Mouse (Mus musculus): ENCODE data around the gene Gigyf2. TPM values are rescaled to one million over a fixed set of nuclear protein-coding genes. Genes with fewer than 3 reads are reported as not detected.

Gigyf2 gene
- polyA plus RNA-seq, 1 experiment, result 10.4 TPM

DNA sequence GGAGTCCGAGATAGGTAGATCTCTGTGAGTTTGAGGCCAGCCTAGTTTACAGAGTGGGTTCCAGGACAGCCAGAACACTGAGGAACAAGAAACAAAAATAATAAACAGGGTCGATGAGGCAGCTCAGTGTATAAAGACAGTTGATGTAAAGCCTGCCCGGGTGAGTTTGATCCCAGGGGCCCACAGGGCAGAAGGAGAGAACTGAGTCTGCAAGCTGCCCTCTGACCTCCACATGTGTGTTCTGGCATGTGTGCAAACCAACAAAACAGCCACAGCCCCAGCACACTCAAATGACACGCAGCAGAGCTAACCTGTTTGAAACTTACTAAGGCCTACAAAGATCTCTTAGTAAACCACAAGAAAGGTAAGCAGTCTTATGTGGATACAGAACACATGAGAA, 31.8 kb upstream of the Gigyf2 start:
- Histone ChIP-seq H3K4me3 (replicated peaks) (no peak overlapping the region), H3K27me3 (replicated peaks) (peaks cover 54% of the 10 kb centered on the region), H3K36me3 (replicated peaks; ENCODE audit: low read length) (no peaks in the 10 kb centered on the region), H3K4me1 (no peaks in the 10 kb centered on the region), H3K9me3 (no peaks in the 10 kb centered on the region)
- no peak for TF ChIP-seq FLI1 (IDR thresholded peaks at IDR 0.05; ENCODE audit: low read length)
- no peak for TF ChIP-seq GATA1 (IDR thresholded peaks at IDR 0.05; ENCODE audit: borderline replicate concordance, low read length)

DNA sequence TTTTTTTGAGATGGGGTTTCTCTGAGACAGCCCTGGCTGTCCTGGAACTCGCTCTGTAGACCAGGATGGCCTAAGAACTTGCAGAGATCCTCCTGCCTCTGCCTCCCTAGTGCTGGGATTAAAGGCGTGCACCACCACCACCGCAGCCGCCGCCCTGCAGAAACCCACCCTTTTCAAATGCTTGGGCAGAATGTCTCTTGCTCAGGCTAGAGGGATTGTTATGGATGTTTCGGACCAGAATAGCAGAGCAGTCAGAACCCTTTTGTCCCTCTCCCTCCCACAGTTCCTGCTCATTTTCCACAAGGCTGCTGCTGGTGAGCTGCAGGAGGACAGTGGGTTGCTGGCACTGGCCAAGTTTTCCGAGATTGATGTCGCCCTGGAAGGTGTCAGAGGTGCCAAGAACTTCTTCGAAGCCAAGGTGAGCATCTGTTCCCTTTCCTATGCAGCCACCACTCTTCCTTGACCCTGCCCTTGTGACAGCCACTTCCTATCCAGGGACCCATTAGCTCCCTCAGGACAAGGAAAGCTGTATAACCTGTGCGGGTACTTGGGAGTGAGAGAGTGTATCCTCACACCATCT, 29.4 kb upstream of the Gigyf2 start:
- no peaks in the 10 kb centered on the region for H3K9me3 ChIP-seq
- H3K27me3 ChIP-seq (replicated peaks), result peaks cover 50% of the 10 kb centered on the region
- H3K36me3 ChIP-seq (replicated peaks; ENCODE audit: low read length), result no peaks in the 10 kb centered on the region
- H3K4me1 ChIP-seq, result no peaks in the 10 kb centered on the region
- no peak overlapping the region for H3K4me3 ChIP-seq (replicated peaks)
- TF ChIP-seq GATA1 (IDR thresholded peaks at IDR 0.05; ENCODE audit: borderline replicate concordance, low read length), result no peak
- TF ChIP-seq FLI1 (IDR thresholded peaks at IDR 0.05; ENCODE audit: low read length), result no peak

DNA sequence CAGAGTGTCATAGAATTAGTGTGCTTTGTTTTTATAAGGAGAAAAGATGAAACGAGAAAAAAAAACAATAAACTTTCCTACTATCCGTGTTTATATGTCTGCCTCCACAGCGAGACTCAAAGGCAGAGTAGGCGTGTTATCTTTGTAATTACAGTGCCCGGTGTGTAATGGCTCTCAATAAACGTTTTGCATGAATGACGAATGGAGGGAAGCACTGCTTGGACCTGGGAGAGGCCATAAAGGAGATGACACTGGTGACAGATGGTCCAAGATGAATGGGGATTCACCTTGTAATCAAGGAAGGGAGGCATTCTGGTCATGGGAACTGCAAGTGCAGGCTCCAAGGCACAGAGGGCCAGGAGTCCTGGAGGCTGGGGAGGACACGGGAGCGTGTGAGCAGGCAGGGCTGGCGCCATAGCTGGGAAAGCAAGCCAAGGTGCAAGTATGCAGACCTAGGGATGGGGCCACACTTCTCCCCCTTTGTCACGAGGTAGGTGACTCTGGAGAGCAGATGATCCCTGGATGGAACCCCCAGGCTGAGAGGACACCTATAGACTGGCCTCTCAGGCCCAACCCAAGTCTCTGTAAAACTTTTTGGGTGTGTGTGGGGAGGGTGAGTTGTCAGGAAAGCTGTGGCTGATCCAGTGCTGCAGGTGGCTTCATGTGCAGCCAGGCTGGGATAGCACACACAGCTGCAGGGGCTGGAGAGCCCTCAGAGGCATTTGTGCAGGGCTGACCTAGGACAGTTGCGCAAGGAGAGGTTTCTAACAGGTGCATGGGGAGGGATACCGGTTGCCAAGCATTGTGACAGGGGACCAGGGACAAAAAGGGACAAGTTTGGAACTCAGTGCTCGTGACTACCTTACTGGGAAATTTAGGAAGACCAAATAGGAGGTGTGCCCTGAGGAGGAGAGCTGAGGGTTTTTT, 26.2 kb upstream of the Gigyf2 start:
- Histone ChIP-seq H3K36me3 (replicated peaks; ENCODE audit: low read length) (no peaks in the 10 kb centered on the region), H3K9me3 (no peaks in the 10 kb centered on the region), H3K27me3 (replicated peaks) (peaks cover 52% of the 10 kb centered on the region), H3K4me1 (no peaks in the 10 kb centered on the region), H3K4me3 (replicated peaks) (no peak overlapping the region)
- TF ChIP-seq FLI1 (IDR thresholded peaks at IDR 0.05; ENCODE audit: low read length) (no peak), GATA1 (IDR thresholded peaks at IDR 0.05; ENCODE audit: borderline replicate concordance, low read length) (no peak)

DNA sequence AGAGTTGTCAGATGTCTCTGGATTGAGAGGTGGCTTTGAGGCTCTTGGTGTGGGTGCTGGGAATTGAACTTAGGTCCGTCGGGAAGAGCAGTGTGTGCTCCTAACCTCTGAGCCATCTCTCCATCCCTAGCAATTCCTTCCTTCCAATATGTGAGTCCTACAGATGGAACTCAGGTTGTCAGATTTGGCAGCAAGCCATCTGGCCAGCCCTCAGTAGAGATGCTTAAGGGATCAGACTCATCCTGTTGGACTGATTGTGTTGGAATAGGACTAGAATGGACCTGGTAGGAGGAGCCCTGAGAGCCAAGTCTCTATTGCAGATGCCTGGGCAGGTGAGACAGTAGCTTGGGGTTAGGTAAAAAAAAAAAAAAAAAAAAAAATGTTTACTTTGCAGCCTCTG, 24.8 kb upstream of the Gigyf2 start:
- H3K27me3 ChIP-seq (replicated peaks), result peaks cover 54% of the 10 kb centered on the region
- H3K9me3 ChIP-seq, result no peaks in the 10 kb centered on the region
- H3K4me3 ChIP-seq (replicated peaks), result no peak overlapping the region
- H3K36me3 ChIP-seq (replicated peaks; ENCODE audit: low read length), result no peaks in the 10 kb centered on the region
- H3K4me1 ChIP-seq, result no peaks in the 10 kb centered on the region
- TF ChIP-seq GATA1 (IDR thresholded peaks at IDR 0.05; ENCODE audit: borderline replicate concordance, low read length) (no peak), FLI1 (IDR thresholded peaks at IDR 0.05; ENCODE audit: low read length) (no peak)

DNA sequence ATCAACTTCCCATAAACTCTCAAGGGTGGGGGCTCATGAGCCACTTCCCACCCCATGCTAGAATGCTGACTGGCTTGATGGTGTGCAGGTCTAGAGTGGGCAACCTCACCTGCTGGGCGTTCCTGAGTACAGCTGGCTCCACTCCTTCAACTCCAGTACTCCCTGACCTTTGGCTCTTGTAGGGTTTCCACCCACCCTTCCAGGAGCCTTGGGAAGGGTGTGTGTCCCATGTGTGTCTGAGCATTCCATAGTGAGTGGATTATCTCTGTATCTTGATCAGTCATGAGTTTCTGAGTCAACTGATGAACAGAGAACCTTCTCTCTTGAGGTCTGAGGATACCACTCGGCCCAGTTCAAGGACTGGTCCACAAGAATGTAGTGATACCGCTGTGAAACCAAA, 17.8 kb upstream of the Gigyf2 start:
- Histone ChIP-seq H3K36me3 (replicated peaks; ENCODE audit: low read length) (no peaks in the 10 kb centered on the region), H3K9me3 (no peaks in the 10 kb centered on the region), H3K4me3 (replicated peaks) (no peak overlapping the region), H3K27me3 (replicated peaks) (peaks cover 45% of the 10 kb centered on the region), H3K4me1 (no peaks in the 10 kb centered on the region)
- TF ChIP-seq GATA1 (IDR thresholded peaks at IDR 0.05; ENCODE audit: borderline replicate concordance, low read length) (no peak), FLI1 (IDR thresholded peaks at IDR 0.05; ENCODE audit: low read length) (no peak)

DNA sequence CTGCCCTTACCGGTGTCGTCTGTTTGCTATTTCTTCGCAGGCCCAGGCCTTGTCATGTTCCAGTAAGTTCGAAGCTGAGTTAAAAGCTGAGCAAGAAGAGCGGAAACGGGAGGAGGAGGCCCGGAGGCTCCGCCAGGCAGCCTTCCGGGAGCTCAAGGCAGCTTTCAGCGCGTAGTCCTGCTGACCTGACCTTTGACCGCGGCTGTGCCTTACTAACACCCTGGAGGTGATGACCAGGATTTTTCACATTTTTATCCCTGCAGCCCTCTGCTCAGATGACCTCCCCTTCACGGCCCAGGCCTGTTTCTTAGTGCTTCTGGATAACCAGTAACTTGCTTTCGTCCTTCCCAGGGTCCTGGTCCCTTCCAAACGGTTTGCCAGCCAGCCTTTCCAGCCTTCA, 17.2 kb upstream of the Gigyf2 start:
- no peaks in the 10 kb centered on the region for H3K9me3 ChIP-seq
- no peaks in the 10 kb centered on the region for H3K36me3 ChIP-seq (replicated peaks; ENCODE audit: low read length)
- H3K4me3 ChIP-seq (replicated peaks), result no peak overlapping the region
- H3K4me1 ChIP-seq, result no peaks in the 10 kb centered on the region
- no peak for TF ChIP-seq FLI1 (IDR thresholded peaks at IDR 0.05; ENCODE audit: low read length)
- TF ChIP-seq GATA1 (IDR thresholded peaks at IDR 0.05; ENCODE audit: borderline replicate concordance, low read length), result no peak
- peaks cover 38% of the 10 kb centered on the region for H3K27me3 ChIP-seq (replicated peaks)

DNA sequence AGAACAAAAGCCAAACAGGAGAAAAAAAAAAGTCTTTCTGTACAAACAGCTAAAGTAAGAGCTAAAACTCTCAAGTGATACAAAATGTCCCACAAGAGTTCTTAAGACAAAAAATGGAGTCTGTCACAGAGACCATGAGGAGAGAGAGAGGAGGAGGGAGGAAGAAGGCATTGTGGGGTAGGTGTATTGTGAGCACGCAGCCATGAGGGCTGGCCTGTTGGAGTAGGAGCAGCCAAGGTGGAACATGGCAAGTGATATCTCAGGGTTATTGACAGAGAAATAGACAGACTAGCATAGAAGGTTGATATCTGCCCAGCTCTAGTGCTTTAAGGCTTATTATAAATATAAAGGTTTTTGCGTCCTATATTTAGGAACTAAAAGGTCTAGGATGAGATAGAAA, 14.1 kb upstream of the Gigyf2 start:
- no peaks in the 10 kb centered on the region for H3K36me3 ChIP-seq (replicated peaks; ENCODE audit: low read length)
- H3K4me1 ChIP-seq, result no peaks in the 10 kb centered on the region
- H3K4me3 ChIP-seq (replicated peaks), result no peak overlapping the region
- H3K27me3 ChIP-seq (replicated peaks), result peaks cover 18% of the 10 kb centered on the region
- no peaks in the 10 kb centered on the region for H3K9me3 ChIP-seq
- TF ChIP-seq FLI1 (IDR thresholded peaks at IDR 0.05; ENCODE audit: low read length) (no peak), GATA1 (IDR thresholded peaks at IDR 0.05; ENCODE audit: borderline replicate concordance, low read length) (no peak)

DNA sequence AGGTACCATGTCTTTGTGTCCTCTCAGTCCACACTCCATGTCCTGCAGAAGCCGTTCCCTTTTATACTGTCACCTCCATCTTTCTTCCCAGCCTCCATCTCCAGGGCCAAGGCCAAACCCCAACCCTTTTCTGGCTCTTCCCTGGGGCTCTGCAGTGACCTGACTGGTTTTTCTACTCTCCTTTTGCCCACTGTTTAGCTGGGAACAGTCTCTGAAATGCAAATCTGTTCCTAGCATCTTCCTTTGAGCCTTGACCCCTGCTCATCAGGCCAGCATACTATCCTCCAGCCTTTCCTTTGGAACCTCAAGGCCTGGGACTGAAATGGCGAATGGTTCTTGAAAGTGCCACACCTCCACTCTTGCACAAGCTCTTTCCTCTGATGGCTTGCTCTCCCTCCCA, 13.7 kb upstream of the Gigyf2 start:
- TF ChIP-seq GATA1 (IDR thresholded peaks at IDR 0.05; ENCODE audit: borderline replicate concordance, low read length) (no peak), FLI1 (IDR thresholded peaks at IDR 0.05; ENCODE audit: low read length) (no peak)
- Histone ChIP-seq H3K4me3 (replicated peaks) (no peak overlapping the region), H3K27me3 (replicated peaks) (peaks cover 16% of the 10 kb centered on the region), H3K36me3 (replicated peaks; ENCODE audit: low read length) (no peaks in the 10 kb centered on the region), H3K4me1 (no peaks in the 10 kb centered on the region), H3K9me3 (no peaks in the 10 kb centered on the region)

DNA sequence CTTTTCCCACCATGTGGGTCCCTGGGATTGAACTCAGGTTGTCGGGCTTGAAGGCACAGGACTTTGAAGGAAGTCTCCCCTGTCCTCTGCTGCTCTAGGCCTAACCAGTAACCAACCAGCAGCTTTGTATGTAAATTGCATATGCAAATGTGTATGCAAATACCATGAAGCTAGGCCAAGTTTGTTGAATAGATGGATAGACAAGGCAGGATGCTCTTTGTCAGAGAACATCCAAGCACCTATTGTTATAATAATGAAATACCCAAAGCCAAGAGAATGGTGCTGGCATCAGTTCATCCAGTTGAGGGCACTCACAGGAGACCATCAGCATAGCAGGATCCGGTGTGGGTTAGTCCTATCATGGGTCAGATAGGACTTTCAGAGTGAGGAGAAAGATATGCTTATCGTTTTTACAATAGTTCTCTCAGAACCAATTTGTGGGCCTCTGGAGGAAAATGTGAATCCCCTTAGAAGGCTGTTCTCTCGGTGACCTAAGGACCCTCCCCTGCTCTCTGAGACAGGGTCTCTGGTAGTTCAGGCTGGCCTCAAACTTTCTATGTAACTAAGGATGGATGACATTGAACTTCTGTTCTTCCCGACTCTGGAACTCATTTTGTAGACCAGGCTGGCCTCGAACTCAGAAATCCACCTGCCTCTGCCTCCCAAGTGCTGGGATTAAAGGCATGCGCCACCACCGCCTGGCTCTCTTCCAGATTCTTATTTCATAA, 12.8 kb upstream of the Gigyf2 start:
- Histone ChIP-seq H3K9me3 (peaks cover 6% of the 10 kb centered on the region), H3K4me1 (no peaks in the 10 kb centered on the region), H3K4me3 (replicated peaks) (no peak overlapping the region), H3K27me3 (replicated peaks) (peaks cover 13% of the 10 kb centered on the region), H3K36me3 (replicated peaks; ENCODE audit: low read length) (no peaks in the 10 kb centered on the region)
- TF ChIP-seq GATA1 (IDR thresholded peaks at IDR 0.05; ENCODE audit: borderline replicate concordance, low read length) (no peak), FLI1 (IDR thresholded peaks at IDR 0.05; ENCODE audit: low read length) (no peak)

DNA sequence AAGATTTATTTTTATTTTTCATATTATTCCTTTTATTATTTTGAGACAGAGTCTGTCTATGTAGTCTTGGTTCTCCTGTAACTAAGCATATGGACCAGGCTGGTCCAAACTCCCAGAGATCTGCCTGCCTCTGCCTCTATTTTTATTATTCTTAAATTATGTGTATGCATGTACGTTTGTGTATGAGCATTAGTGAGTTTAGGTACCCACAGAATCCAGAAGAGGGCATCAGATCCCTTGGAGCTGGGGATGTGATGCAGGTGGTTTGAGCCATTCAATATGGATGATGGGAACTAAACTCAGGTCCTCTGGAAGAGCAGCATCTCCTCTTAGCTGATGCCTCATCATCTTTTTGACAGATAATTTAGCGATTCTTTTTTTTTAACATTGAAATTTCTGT, 11.4 kb upstream of the Gigyf2 start:
- peaks cover 16% of the 10 kb centered on the region for H3K9me3 ChIP-seq
- H3K27me3 ChIP-seq (replicated peaks), result peaks cover 5% of the 10 kb centered on the region
- no peaks in the 10 kb centered on the region for H3K36me3 ChIP-seq (replicated peaks; ENCODE audit: low read length)
- no peak overlapping the region for H3K4me3 ChIP-seq (replicated peaks)
- H3K4me1 ChIP-seq, result no peaks in the 10 kb centered on the region
- no peak for TF ChIP-seq GATA1 (IDR thresholded peaks at IDR 0.05; ENCODE audit: borderline replicate concordance, low read length)
- no peak for TF ChIP-seq FLI1 (IDR thresholded peaks at IDR 0.05; ENCODE audit: low read length)

Measured in megakaryocyte, embryonic 14.5 days (primary cell).